Mouse (Mus musculus) kidney, embryonic 16.5 days (tissue): ENCODE results near the gene H2-T3. TPM values are rescaled to one million over a fixed set of nuclear protein-coding genes. Genes with fewer than 3 reads are reported as not detected.

Experiments used
- ATAC-seq: fragments of 200-750 bp; cut with Nextera tagmentation; 2 replicates; pipeline ENCODE4 v1.8.0; 2017; ENCODE audit warnings: moderate TSS enrichment; ENCODE audit not compliant: low FRiP score, low TSS enrichment
- H3K27ac ChIP-seq: fragments of 300-500 bp; sonication (generic); 2 replicates; pipeline ENCODE4 v1.5.1; 2014; ENCODE audit warnings: low read length
- H3K27me3 ChIP-seq: fragments of 300-500 bp; sonication (generic); 2 replicates; pipeline ENCODE4 v1.6.1; 2014; ENCODE audit warnings: low read length, control low read depth, mixed read lengths; ENCODE audit not compliant: insufficient read depth
- H3K36me3 ChIP-seq: fragments of 300-500 bp; sonication (generic); 2 replicates; pipeline ENCODE4 v1.6.1; 2014; ENCODE audit warnings: low read length, control low read depth, mixed read lengths; ENCODE audit not compliant: insufficient read depth
- H3K4me1 ChIP-seq: fragments of 300-500 bp; sonication (generic); 2 replicates; pipeline ENCODE4 v1.6.1; 2014; ENCODE audit warnings: low read length, control low read depth, mixed read lengths; ENCODE audit not compliant: insufficient read depth
- H3K4me2 ChIP-seq: fragments of 300-500 bp; sonication (generic); replicated peaks from 2 replicates; pipeline ENCODE4 v1.6.1; 2014; ENCODE audit warnings: low read depth, low read length
- H3K4me3 ChIP-seq: fragments of 300-500 bp; sonication (generic); 2 replicates; pipeline ENCODE4 v1.5.1; 2014; ENCODE audit warnings: mild to moderate bottlenecking, low read length
- H3K9ac ChIP-seq: fragments of 300-500 bp; sonication (generic); replicated peaks from 2 replicates; pipeline ENCODE4 v1.6.1; 2014; ENCODE audit warnings: low read length
- H3K9me3 ChIP-seq: fragments of 300-500 bp; sonication (generic); 2 replicates; pipeline ENCODE4 v1.6.1; 2016; ENCODE audit warnings: low read length, control low read depth
- WGBS: fragments of 180-500 bp; shearing (Covaris S2); extraction: QIAGEN DNeasy Blood & Tissue Kit; methylation state at CpG from one replicate; pipeline ENCODE4 v1.1.7; 2014; 5-methylcytosine and 5-hydroxymethylcytosine counted together
- polyA plus RNA-seq: library from polyadenylated mRNA; unstranded; fragments of >200 nt; fragmentation: Nextera tagmentation; extraction: Ambion mirVana; gene quantifications from 2 replicates; pipeline ENCODE4 v1.2.1, GENCODE M21; 2015

The H2-T3 gene
- polyA plus RNA-seq, 1 experiment from 2014 or later: not detected

GRCm38 (mm10) chr17:36215586-36215985 lies 25.5 kb upstream of the H2-T3 start:
- no peak overlapping the region for H3K4me3 ChIP-seq
- H3K27me3 ChIP-seq: peaks cover 66% of the 10 kb centered on the region
- 3% methylated on average over 20 of the region's 20 CpGs for WGBS

DNA sequence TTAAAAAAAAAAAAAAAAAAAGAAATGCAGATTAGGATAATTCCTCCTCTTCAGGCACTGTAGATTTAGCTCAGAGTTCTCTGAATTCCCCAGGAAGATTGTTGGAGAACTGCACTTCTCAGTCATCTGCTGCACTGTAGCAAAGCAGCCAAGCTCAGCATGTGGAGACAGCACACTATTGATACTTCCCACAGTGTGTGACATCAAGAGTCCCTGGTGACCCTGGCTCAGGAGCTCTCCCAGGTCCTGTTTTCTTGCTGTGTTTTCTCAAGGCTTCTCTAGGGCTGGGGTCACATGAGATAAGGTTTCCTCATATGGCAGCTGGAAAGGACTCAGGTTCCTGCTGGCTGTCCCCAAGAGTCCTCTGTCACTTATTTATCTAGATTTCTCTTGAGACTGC lies 16.8 kb upstream of the H2-T3 start:
- peaks cover 6% of the 10 kb centered on the region; the same call in 1 of the 2 replicates for H3K4me1 ChIP-seq
- H3K4me2 ChIP-seq: no peak overlapping the region
- H3K9me3 ChIP-seq: no peaks in the 10 kb centered on the region
- H3K4me3 ChIP-seq: no peak overlapping the region
- ATAC-seq: no peak
- no peaks in the 10 kb centered on the region for H3K36me3 ChIP-seq
- no peak overlapping the region for H3K9ac ChIP-seq
- peaks cover 51% of the 10 kb centered on the region for H3K27me3 ChIP-seq
- no peak overlapping the region for H3K27ac ChIP-seq

More at GRCm38 (mm10) chr17:36215586-36215985, 25.5 kb upstream of the H2-T3 start:
- Histone ChIP-seq H3K9me3 (no peaks in the 10 kb centered on the region), H3K9ac (no peak overlapping the region), H3K27ac (no peak overlapping the region), H3K4me2 (no peak overlapping the region), H3K4me1 (no peaks in the 10 kb centered on the region), H3K36me3 (no peaks in the 10 kb centered on the region)
- no peak for ATAC-seq

GRCm38 (mm10) chr17:36205862-36206261 lies 15.8 kb upstream of the H2-T3 start:
- WGBS: under 1% methylated on average over 41 of the region's 41 CpGs
- Histone ChIP-seq H3K4me3 (peak overlapping the region; percentile 38), H3K36me3 (no peaks in the 10 kb centered on the region), H3K9me3 (no peaks in the 10 kb centered on the region), H3K27me3 (peaks cover 54% of the 10 kb centered on the region), H3K9ac (0 out of 2 replicates have a peak overlapping the region, but pooled peaks have one; percentile 31), H3K4me1 (peaks cover 6% of the 10 kb centered on the region; the same call in 1 of the 2 replicates), H3K4me2 (peak overlapping the region; percentile 64), H3K27ac (no peak overlapping the region)
- ATAC-seq: no peak

DNA sequence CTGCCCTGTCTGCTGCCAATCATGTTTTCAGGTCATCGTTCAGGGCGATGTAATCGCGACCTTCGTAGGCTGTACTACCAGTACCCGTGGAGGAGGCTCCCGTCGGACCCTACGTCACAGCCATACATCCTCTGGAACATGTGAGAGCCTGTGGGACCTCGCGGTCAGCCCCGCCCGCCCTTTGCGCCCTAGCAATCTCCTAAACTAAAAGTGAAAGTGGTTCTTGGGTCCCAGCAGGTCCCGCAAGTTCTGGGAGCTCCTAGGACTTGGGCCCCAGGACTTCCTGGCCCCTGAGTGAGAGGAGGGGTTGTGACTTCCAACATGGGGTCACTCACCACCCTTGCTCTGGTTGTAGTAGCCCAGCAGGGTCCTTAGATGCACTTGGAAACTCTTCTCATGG lies 15.4 kb upstream of the H2-T3 start:
- ATAC-seq: no peak; the same call in 1 of the 2 replicates
- H3K4me2 ChIP-seq: peak overlapping the region; percentile 64
- no peak overlapping the region for H3K27ac ChIP-seq
- 2% methylated on average over 15 of the region's 15 CpGs for WGBS
- peaks cover 6% of the 10 kb centered on the region; the same call in 1 of the 2 replicates for H3K4me1 ChIP-seq
- H3K9me3 ChIP-seq: no peaks in the 10 kb centered on the region
- peak overlapping the region; percentile 38 for H3K4me3 ChIP-seq
- peaks cover 53% of the 10 kb centered on the region for H3K27me3 ChIP-seq
- H3K36me3 ChIP-seq: no peaks in the 10 kb centered on the region
- H3K9ac ChIP-seq: 0 out of 2 replicates have a peak overlapping the region, but pooled peaks have one; percentile 31

GRCm38 (mm10) chr17:36201851-36202250 lies 11.8 kb upstream of the H2-T3 start:
- H3K9me3 ChIP-seq: no peaks in the 10 kb centered on the region
- H3K36me3 ChIP-seq: no peaks in the 10 kb centered on the region
- peaks cover 42% of the 10 kb centered on the region for H3K27me3 ChIP-seq
- 92% methylated on average over 2 of the region's 2 CpGs for WGBS
- ATAC-seq: no peak
- H3K9ac ChIP-seq: no peak overlapping the region
- no peak overlapping the region for H3K27ac ChIP-seq
- H3K4me2 ChIP-seq: no peak overlapping the region
- H3K4me1 ChIP-seq: peaks cover 6% of the 10 kb centered on the region; the same call in 1 of the 2 replicates
- no peak overlapping the region for H3K4me3 ChIP-seq

- Histone ChIP-seq H3K4me2 (no peak overlapping the region), H3K9me3 (no peaks in the 10 kb centered on the region), H3K27ac (no peak overlapping the region), H3K9ac (no peak overlapping the region), H3K4me1 (no peaks in the 10 kb centered on the region), H3K36me3 (no peaks in the 10 kb centered on the region), H3K4me3 (no peak overlapping the region), H3K27me3 (peaks cover 16% of the 10 kb centered on the region)
- no peak for ATAC-seq
- 13% methylated on average over 5 of the region's 5 CpGs for WGBS
Observed at GRCm38 (mm10) chr17:36198317-36198716, 8.2 kb upstream of the H2-T3 start.

- H3K4me2 ChIP-seq: no peak overlapping the region
- H3K9me3 ChIP-seq: no peaks in the 10 kb centered on the region
- H3K4me1 ChIP-seq: no peaks in the 10 kb centered on the region
- no peak overlapping the region for H3K27ac ChIP-seq
- no peaks in the 10 kb centered on the region for H3K36me3 ChIP-seq
- no peak overlapping the region for H3K9ac ChIP-seq
- peaks cover 18% of the 10 kb centered on the region for H3K27me3 ChIP-seq
- no peak overlapping the region for H3K4me3 ChIP-seq
- no peak for ATAC-seq
- WGBS: 84% methylated on average over 6 of the region's 6 CpGs
Observed at GRCm38 (mm10) chr17:36194471-36194870, 4.4 kb upstream of the H2-T3 start.

DNA sequence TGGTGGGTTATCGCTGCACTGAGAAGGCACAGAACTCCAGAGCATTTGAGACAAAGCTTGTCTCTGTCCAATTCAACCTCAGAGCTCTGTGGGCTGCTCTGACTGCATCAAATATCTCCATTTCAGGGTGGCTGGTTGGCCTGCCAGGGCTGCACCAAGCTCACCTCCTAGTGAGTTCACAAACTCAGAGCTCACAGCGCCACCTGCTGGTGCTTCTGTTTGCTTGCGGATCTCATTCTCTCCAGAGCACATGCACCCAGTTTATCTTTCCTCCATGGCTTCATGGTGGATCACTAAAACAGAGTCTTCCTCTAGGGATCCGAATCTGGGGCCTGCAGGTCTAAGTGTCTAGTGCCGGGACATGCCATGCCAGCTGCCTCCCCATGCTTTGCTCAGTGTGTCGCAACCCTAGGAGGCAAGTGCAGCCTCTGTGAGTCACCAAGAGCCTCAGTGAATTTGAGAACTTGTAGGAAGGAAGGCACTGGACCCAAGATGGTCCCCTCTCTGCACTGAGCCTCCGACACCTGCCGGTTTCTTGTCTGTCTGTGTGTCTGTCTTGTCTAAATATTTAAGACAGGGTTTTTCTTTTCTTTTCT lies 3.6 kb upstream of the H2-T3 start:
- 28% methylated on average over 8 of the region's 8 CpGs for WGBS
- ATAC-seq: 0 out of 2 replicates have a peak, but pooled peaks have one; percentile 46

DNA sequence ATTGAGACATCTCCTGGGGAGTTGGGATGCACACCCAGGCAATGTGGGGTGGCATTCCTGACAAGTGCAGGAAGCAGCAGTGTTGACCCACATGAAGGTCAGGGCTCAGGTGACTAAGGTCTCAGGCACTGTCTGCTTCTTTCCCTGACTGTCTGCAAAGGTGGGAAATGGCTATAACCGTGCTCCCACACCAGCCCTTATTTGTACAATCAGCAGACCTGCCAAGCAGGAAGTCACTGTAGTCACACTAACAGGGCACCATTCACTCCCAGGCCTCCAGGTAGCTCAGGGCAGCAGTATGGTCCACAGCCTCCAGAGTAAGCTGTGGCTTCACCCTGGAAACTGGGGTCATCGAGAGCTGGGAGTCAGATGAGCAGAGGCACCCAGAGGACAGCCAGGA lies 2.3 kb upstream of the H2-T3 start:
- no peak overlapping the region for H3K9ac ChIP-seq
- WGBS: 64% methylated on average over 2 of the region's 2 CpGs
- no peaks in the 10 kb centered on the region for H3K4me1 ChIP-seq
- H3K4me2 ChIP-seq: no peak overlapping the region
- ATAC-seq: no peak
- H3K9me3 ChIP-seq: no peaks in the 10 kb centered on the region
- H3K27me3 ChIP-seq: peaks cover 27% of the 10 kb centered on the region
- H3K4me3 ChIP-seq: no peak overlapping the region
- H3K36me3 ChIP-seq: no peaks in the 10 kb centered on the region
- no peak overlapping the region for H3K27ac ChIP-seq

More for the DNA sequence above, 3.6 kb upstream of the H2-T3 start:
- Histone ChIP-seq H3K27me3 (peaks cover 25% of the 10 kb centered on the region), H3K36me3 (no peaks in the 10 kb centered on the region), H3K4me3 (no peak overlapping the region), H3K9me3 (no peaks in the 10 kb centered on the region), H3K9ac (no peak overlapping the region), H3K4me1 (no peaks in the 10 kb centered on the region), H3K4me2 (no peak overlapping the region), H3K27ac (no peak overlapping the region)

- WGBS: 33% methylated on average over 18 of the region's 18 CpGs
- Histone ChIP-seq H3K27me3 (peaks cover 37% of the 10 kb centered on the region), H3K36me3 (no peaks in the 10 kb centered on the region), H3K4me1 (no peaks in the 10 kb centered on the region), H3K4me2 (no peak overlapping the region), H3K9me3 (no peaks in the 10 kb centered on the region), H3K4me3 (no peak overlapping the region), H3K27ac (no peak overlapping the region), H3K9ac (no peak overlapping the region)
- no peak for ATAC-seq
Observed at GRCm38 (mm10) chr17:36189491-36190168, 457 bp downstream of the H2-T3 start.
